Mouse (Mus musculus) kidney, postnatal 4 days (tissue): ENCODE data around the gene Smok3c.
"Not testable (repeated sequence)": the region's sequence is repeated elsewhere in the genome, so short reads cannot be mapped to it uniquely, and the experiment has no call there.

ENCODE experiments used
- DNase-seq, 2 experiments: peaks; one replicate each; pipeline ENCODE4 v3.0.0; 2021; ENCODE audit warnings: mixed read lengths in 2 of 2

Smok3c gene

GRCm38 (mm10) chr5:138052894-138053293 is at the start of gene Smok3c:
Smok3c (plus strand) TSS chr5:138053194.
- DNase-seq = not testable (repeated sequence)

GRCm38 (mm10) chr5:138009437-138009836 is 43.6 kb upstream of the Smok3c start:
- DNase-seq = no peak

- no peak for DNase-seq
Measured at GRCm38 (mm10) chr5:138012382-138012781, 40.6 kb upstream of the Smok3c start.

GRCm38 (mm10) chr5:138016530-138016929 is 36.5 kb upstream of the Smok3c start:
- no peak for DNase-seq

GRCm38 (mm10) chr5:138016997-138017396 is 36.0 kb upstream of the Smok3c start:
- no peak for DNase-seq

- not testable (repeated sequence) for DNase-seq
Measured at GRCm38 (mm10) chr5:138019577-138019976, 33.4 kb upstream of the Smok3c start.

- DNase-seq = not testable (repeated sequence)
Measured at GRCm38 (mm10) chr5:138020961-138021479, 32.0 kb upstream of the Smok3c start, which contains the start of the genes Smok3a and Smok3b. Smok3a (plus strand) TSS chr5:138021261. Smok3b (plus strand) TSS chr5:138021429.

- no peak for DNase-seq
Measured at GRCm38 (mm10) chr5:138073803-138074202, 20.8 kb downstream of the Smok3c start.

GRCm38 (mm10) chr5:138075684-138076083 is 22.7 kb downstream of the Smok3c start:
- no peak for DNase-seq

GRCm38 (mm10) chr5:138076148-138076547 is 23.2 kb downstream of the Smok3c start:
- no peak for DNase-seq

GRCm38 (mm10) chr5:138080456-138080855 is 27.5 kb downstream of the Smok3c start:
- no peak for DNase-seq

GRCm38 (mm10) chr5:138081446-138081845 is 28.5 kb downstream of the Smok3c start:
- no peak for DNase-seq

- DNase-seq = no peak
Measured at GRCm38 (mm10) chr5:138083318-138083900, 30.4 kb downstream of the Smok3c start.

- no peak for DNase-seq
Measured at GRCm38 (mm10) chr5:138083936-138084335, 30.9 kb downstream of the Smok3c start.

GRCm38 (mm10) chr5:138084507-138084906 is 31.5 kb downstream of the Smok3c start:
- DNase-seq = no peak

GRCm38 (mm10) chr5:138084996-138085395 is 32.0 kb downstream of the Smok3c start, which contains the start of gene Zkscan1:
Zkscan1 (plus strand) TSS chr5:138085084.
- DNase-seq = peak; percentile 78 to 85

- peak in 1 of 2 experiments; percentile 25 for DNase-seq
Measured at GRCm38 (mm10) chr5:138085421-138085911, 32.5 kb downstream of the Smok3c start.

- DNase-seq = no peak
Measured at GRCm38 (mm10) chr5:138086842-138087241, 33.8 kb downstream of the Smok3c start.

GRCm38 (mm10) chr5:138088366-138088765 is 35.4 kb downstream of the Smok3c start:
- DNase-seq = peak in 1 of 2 experiments; percentile 30

- DNase-seq = peak; percentile 25 to 57
Measured at GRCm38 (mm10) chr5:138089108-138089551, 36.1 kb downstream of the Smok3c start.

- DNase-seq = peak; percentile 20 to 41
Measured at GRCm38 (mm10) chr5:138090271-138090670, 37.3 kb downstream of the Smok3c start.

- DNase-seq = no peak
Measured at GRCm38 (mm10) chr5:138090737-138091136, 37.7 kb downstream of the Smok3c start.

- DNase-seq = no peak
Measured at GRCm38 (mm10) chr5:138092771-138093170, 39.8 kb downstream of the Smok3c start.

- no peak for DNase-seq
Measured at GRCm38 (mm10) chr5:138094474-138094873, 41.5 kb downstream of the Smok3c start.
